Mouse (Mus musculus) heart, adult 18-20 months (tissue): ENCODE results near the gene Tnnc2. TPM values are rescaled to one million over a fixed set of nuclear protein-coding genes. Genes with fewer than 3 reads are reported as not detected.

Source experiments
- DNase-seq, 2 experiments: peaks; one replicate each; pipeline ENCODE4 v3.0.0; 2021 to 2022; ENCODE audit warnings: mixed read lengths in 1 of 2
- total RNA-seq, 2 experiments: library from RNA; stranded (reverse); gene quantifications; 2 replicates each; pipeline ENCODE4 v1.2.3; 2021

The Tnnc2 gene
- total RNA-seq, 2 experiments from 2014 or later: 1.2 TPM; not detected in 1

DNA sequence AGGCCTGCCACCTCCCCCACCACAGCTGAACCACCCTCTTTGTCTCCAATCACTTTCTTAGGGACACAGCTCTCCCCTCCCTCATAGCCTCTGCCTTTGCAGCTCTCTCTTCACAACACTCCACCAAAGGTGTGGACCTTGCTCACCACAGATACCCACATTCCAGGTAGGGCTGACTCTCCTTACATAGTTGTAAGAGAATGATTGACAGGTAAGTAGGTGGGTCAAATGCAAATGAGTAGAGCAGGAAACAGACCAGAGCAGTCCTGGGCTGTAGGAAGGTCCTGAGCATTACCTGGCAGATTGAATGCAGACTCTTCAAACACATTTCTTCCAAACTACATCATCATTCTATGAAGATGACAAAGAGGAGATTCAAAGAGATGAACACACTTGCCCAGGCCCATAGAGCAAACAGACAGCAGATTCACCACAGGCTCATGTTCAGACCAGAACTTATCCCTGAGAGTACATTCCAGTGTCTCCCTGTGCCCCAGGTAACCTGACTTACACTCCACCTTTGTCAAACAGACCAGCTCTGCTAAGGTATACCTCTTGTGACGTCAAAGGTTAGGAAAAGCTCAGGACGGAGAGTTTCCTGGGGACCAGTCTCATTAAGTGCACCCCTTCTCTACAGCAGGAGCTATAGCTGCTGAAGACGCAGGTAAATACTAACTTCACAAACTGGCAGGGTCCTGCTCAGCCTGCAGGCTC, 42.2 kb downstream of the Tnnc2 start:
- DNase-seq: no peak

DNA sequence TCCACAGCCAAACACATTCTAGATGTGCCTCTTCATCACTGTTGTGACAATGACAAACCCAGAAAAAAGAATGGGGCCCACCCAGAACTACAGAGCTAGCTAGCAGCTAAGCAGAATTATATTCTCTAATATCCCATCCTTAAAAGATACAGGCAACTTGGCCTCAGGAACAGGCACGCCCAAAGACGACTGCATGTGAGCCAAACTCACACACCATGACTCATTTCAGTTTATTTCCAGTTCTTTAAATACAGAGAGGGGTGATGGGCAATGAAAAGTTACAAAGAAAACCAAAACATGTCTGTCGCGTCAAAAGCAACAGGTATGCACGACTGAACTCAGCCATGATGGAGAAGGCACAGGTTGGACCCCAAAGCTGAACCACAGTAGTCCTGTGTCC, 44.3 kb downstream of the Tnnc2 start:
- no peak for DNase-seq

DNA sequence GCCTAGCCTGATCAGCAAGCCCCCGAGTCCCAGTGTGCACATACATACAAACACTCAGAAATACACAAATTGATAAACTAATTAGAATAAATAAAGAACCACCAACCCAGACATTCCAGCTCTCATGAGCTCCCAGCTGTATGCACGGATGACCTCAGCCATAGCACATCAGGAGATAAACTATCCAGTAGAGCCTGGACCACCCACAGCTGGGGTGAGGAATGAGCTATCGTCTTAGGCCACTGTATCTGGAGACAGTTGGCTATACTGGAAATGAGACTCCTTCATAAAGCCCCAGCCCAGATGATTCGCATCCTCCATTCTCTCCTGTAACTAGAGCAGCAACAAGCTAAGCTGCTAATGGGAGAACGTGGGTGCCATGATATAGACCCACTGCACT, 44.9 kb downstream of the Tnnc2 start:
- no peak for DNase-seq

DNA sequence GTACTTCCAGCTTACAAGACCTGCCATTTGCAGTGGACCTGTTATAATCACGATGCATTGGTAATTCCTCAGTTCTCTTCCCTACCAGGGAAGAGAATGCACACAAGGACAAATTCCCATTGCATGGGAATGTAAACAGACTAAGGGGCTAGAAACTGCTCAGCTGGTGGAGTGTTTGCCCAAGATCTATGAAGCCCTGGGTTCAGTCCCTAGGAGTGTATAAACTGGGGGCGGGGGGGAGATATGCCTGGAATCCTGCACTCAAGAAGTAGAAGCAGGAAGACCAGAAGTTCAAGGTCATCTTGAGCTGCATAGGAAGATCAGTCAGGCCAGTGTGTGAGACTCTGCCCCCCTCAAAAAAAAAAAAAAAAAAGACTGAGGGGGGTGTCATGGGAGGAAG, 46.5 kb downstream of the Tnnc2 start:
- no peak for DNase-seq

DNA sequence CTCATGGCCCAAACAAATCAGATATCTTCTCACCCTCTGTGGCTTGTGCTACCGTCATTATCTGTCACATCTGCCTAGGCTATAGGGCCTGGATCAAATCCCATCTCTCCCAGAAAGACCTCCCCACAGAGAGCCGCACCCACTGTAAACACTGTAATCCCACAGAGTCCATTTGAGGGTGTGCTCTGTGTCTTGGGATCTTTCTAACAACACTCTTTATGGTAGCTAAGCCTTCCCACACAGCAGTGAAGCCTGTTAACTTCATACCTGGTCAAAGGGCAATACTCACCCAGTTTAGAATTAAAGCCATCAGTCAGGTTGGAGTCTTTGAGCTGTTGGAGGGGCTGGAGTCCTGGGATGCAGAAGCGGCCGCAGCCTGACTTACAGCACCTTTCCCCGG, 48.0 kb downstream of the Tnnc2 start:
- DNase-seq: no peak

Other genes with a start within 250 kb of the Tnnc2 start
- 10 to 100 TPM in 1 of 2 experiments, 1 to 10 TPM in 1; 1.0 to 11.8 TPM for gene Wfdc2, start 217.6 kb downstream of the Tnnc2 start, total RNA-seq
- not detected for gene Spint3, start 206.5 kb downstream of the Tnnc2 start, total RNA-seq
- not detected for gene Wfdc6a, start 194.5 kb downstream of the Tnnc2 start, total RNA-seq
- not detected for gene Eppin, start 186.4 kb downstream of the Tnnc2 start, total RNA-seq
- not detected for gene Wfdc6b, start 166.4 kb downstream of the Tnnc2 start, total RNA-seq
- not detected for gene Wfdc8, start 166.3 kb downstream of the Tnnc2 start, total RNA-seq
- not detected for gene Wfdc16, start 141.2 kb downstream of the Tnnc2 start, total RNA-seq
- under 1 TPM in 1 of 2 experiments, not detected in 1; 0.72 TPM for gene Wfdc10, start 123.9 kb downstream of the Tnnc2 start, total RNA-seq
- gene Wfdc9, start 123.4 kb downstream of the Tnnc2 start, total RNA-seq: not detected
- not detected for gene Wfdc11, start 105.9 kb downstream of the Tnnc2 start, total RNA-seq
- gene Wfdc13, start 94.9 kb downstream of the Tnnc2 start, total RNA-seq: not detected
- gene Spint4, start 81.5 kb downstream of the Tnnc2 start, total RNA-seq: not detected
- not detected for gene Spint5, start 64.7 kb downstream of the Tnnc2 start, total RNA-seq
- gene Wfdc3, start 34.0 kb downstream of the Tnnc2 start, total RNA-seq: under 1 TPM; 0.25 to 0.62 TPM
- 10 to 100 TPM; 22.0 to 28.8 TPM for gene Dnttip1, start 34.0 kb downstream of the Tnnc2 start, total RNA-seq
- 1 to 10 TPM in 1 of 2 experiments, under 1 TPM in 1; 0.80 to 2.4 TPM for gene Ube2c, start 10.1 kb downstream of the Tnnc2 start, total RNA-seq
- 10 to 100 TPM; 23.9 to 25.6 TPM for gene Snx21, start 5.9 kb upstream of the Tnnc2 start, total RNA-seq
- 10 to 100 TPM; 12.4 to 12.5 TPM for gene Acot8, start 24.9 kb upstream of the Tnnc2 start, total RNA-seq
- gene Zswim3, start 25.1 kb upstream of the Tnnc2 start, total RNA-seq: 1 to 10 TPM; 2.4 to 2.5 TPM
- gene Zswim1, start 42.7 kb upstream of the Tnnc2 start, total RNA-seq: 1 to 10 TPM; 3.8 to 3.9 TPM
- under 1 TPM; 0.67 to 0.75 TPM for gene Spata25, start 48.6 kb upstream of the Tnnc2 start, total RNA-seq
- gene Ctsa, start 52.9 kb upstream of the Tnnc2 start, total RNA-seq: 10 to 100 TPM; 80.8 to 98.1 TPM
- 10 to 100 TPM; 50.5 to 55.8 TPM for gene Neurl2, start 53.5 kb upstream of the Tnnc2 start, total RNA-seq
- 10 to 100 TPM; 37.7 to 39.3 TPM for gene Pltp, start 77.7 kb upstream of the Tnnc2 start, total RNA-seq
- gene Pcif1, start 99.3 kb upstream of the Tnnc2 start, total RNA-seq: 10 to 100 TPM; 27.3 to 30.5 TPM
- 1 to 10 TPM; 6.8 to 7.7 TPM for gene Zfp335, start 131.8 kb upstream of the Tnnc2 start, total RNA-seq
- 1 to 10 TPM; 1.3 to 1.6 TPM for gene Mmp9, start 160.8 kb upstream of the Tnnc2 start, total RNA-seq
- gene Slc12a5, start 180.8 kb upstream of the Tnnc2 start, total RNA-seq: 1 to 10 TPM; 2.0 to 2.3 TPM